Mouse (Mus musculus): ENCODE results near the gene Syna. TPM values are rescaled to one million over a fixed set of nuclear protein-coding genes. Genes with fewer than 3 reads are reported as not detected.

The Syna gene
- polyA plus RNA-seq, 1 experiment from 2014 or later = 0.33 TPM

DNA sequence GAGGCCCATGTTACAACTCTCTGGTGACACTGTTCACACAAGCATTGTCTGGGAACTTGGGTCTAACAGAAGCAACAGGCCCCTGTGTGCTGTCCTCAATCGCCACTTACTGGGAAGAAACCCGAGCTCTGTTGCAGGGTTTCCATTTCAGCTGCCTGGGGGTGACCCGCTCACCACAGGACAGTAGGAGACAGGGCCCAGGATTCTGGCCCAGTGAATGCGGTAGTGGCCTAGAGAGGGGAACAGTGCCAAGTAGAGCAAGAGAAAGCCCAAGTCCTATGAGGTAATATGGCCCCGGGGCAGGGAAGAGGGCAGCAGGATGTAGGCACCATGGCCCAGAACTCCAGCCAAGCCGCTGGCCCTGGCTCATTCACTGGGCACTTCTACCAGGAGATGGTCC, 19.1 kb downstream of the Syna start:
- TF ChIP-seq CTCF (IDR thresholded peaks at IDR 0.05) = no peak
- in situ Hi-C loops (cut with MboI; ENCODE audit: low pct_unique_long_range_greater_than_20kb) = no loop called here
- CTCF ChIA-PET = interaction anchor here (0.7 to 1.9 kb wide), 5 partner anchors 9 to 49 kb away, joined by 3 to 5 read pairs (median 4); partner anchors contain the start of gene Clip2
- ATAC-seq (no peak), DNase-seq (ENCODE audit: low read depth, low spot score) (no peak)
- no peaks in the 10 kb centered on the region for H3K27me3 ChIP-seq
- POLR2A ChIA-PET = interaction anchor here (0.7 kb wide), 1 partner anchor 127 kb away, joined by 3 read pairs; no protein-coding TSS in a partner anchor

DNA sequence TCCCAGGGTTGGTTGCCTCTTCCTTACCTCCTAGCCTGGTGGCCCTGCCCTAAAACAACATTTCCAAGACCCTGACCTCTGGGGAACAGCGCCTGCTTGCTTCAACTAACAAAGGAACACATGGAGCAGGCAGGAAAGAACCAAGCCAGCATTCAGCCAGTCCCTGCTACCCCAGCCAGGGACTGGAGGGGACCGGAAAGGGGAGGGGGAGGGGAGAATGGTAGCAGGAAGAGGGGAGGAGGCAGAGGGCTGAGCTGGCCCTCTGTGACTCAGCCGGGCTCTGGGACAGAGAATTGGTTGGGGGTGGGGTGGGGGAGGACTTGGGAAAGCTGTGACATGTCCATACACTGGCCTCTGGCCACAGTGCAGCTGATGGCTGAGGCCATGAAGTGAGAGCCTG, 20.1 kb downstream of the Syna start:
- DNase-seq (ENCODE audit: low read depth, low spot score) = peak; percentile 55
- POLR2A ChIA-PET = interaction anchor here (0.7 to 1.1 kb wide), 2 partner anchors 13 to 54 kb away, joined by 3 read pairs; partner anchors contain the start of gene Clip2
- TF ChIP-seq CTCF (IDR thresholded peaks at IDR 0.05) = no peak
- H3K27me3 ChIP-seq = no peaks in the 10 kb centered on the region
- in situ Hi-C loops (cut with MboI; ENCODE audit: low pct_unique_long_range_greater_than_20kb) = no loop called here
- peak; percentile 68 for ATAC-seq
- CTCF ChIA-PET = interaction anchor here (1.6 kb wide), 1 partner anchor 11 kb away, joined by 4 read pairs; the partner anchor contains the start of gene Clip2

DNA sequence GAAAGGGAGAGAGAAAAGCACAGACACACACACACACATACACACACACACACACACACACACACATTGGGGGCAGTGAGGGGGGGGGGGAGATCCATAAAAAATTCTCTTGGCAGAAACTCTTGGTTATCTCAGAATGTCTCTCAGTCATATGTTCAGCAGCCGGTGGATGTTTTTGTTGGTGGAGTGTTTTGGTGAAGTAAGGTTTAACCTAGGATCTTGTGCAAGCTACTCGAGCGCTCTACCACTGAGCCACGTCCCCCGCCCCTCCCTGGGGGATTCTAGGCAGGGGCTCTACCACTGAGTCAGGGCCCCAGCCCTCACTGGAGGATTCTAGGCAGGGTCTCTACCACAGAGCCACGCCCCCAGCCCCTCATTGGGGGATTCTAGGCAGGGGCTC, 23.9 kb downstream of the Syna start:
- in situ Hi-C loops (cut with MboI; ENCODE audit: low pct_unique_long_range_greater_than_20kb) = no loop called here
- ChIA-PET CTCF (interaction anchor here (1.1 kb wide), 1 partner anchor 10 kb away, joined by 4 read pairs; no protein-coding TSS in a partner anchor), POLR2A (no interaction called here)
- ATAC-seq = no peak
- no peaks in the 10 kb centered on the region for H3K27me3 ChIP-seq
- no peak for TF ChIP-seq CTCF (IDR thresholded peaks at IDR 0.05)
- no peak for DNase-seq (ENCODE audit: low read depth, low spot score)

DNA sequence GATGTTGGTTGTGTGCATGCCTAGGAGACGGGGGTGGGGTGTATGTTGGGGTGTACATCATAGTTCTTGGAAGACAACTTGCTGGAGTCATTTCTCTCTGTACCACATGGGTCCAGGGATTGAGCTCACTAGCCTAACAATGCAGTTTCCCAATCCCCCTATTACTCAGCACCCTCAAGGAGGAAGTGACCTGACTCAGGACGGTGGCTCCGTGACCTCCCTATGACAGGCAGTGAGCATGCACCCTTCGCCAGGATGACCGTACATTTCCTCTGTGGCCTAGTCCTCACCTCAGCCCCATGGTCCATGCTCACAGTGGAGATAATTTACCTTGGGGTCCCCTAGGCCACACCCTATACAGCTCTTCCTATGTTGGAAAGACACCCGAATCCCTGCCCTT, 27.6 kb downstream of the Syna start:
- ChIA-PET POLR2A (interaction anchor here (0.7 kb wide), 1 partner anchor 39 kb away, joined by 3 read pairs; no protein-coding TSS in a partner anchor), CTCF (interaction anchor here (1.2 to 2.4 kb wide), 2 partner anchors 16 to 38 kb away, joined by 3 to 5 read pairs; no protein-coding TSS in a partner anchor)
- H3K27me3 ChIP-seq = no peaks in the 10 kb centered on the region
- no peak for TF ChIP-seq CTCF (IDR thresholded peaks at IDR 0.05)
- in situ Hi-C loops (cut with MboI; ENCODE audit: low pct_unique_long_range_greater_than_20kb) = no loop called here
- DNase-seq (ENCODE audit: low read depth, low spot score) (no peak), ATAC-seq (no peak)

DNA sequence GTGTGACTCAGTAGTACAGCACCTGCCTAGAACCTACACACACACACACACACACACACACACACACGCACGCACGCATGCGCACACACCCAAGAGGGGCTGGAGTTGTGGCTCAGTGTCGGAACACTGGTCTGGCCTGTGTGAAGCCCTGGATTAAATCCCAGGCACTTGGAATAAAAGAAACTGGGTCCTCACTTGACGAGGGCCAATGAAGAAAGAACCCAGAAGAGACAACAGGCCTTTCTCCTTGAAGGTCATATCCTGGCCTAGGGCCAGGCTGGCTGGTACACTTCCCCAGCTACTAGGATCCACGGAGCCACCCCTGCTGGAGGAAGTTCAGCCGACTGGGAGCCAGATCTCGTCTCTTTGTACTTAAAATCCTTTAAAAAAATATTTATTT, 28.4 kb downstream of the Syna start:
- TF ChIP-seq CTCF (IDR thresholded peaks at IDR 0.05) = no peak
- ATAC-seq = no peak
- in situ Hi-C loops (cut with MboI; ENCODE audit: low pct_unique_long_range_greater_than_20kb) = no loop called here
- no peaks in the 10 kb centered on the region for H3K27me3 ChIP-seq
- ChIA-PET POLR2A (interaction anchor here (0.5 kb wide), 1 partner anchor 59 kb away, joined by 3 read pairs; no protein-coding TSS in a partner anchor), CTCF (no interaction called here)
- DNase-seq (ENCODE audit: low read depth, low spot score) = no peak

DNA sequence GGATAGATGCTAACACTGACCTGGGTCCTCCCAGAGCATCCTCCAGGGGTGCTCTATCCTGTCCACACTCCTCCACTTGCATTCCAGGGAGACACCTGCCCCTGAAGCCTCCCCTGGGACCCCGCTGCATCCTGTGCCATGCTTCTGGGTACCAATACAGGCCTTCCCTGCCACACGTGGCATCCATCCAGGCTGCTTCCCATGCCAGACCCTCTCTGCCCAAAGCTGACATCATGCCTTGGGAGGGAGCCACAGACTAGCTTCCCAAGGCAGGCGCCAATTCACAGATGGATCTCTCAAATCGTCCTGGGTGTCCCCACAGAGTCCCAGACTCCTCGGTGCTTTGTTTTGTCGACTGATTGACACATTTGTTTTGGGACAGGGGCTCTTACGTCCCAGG, 29.1 kb downstream of the Syna start:
- no peak for TF ChIP-seq CTCF (IDR thresholded peaks at IDR 0.05)
- no peak for ATAC-seq
- no peaks in the 10 kb centered on the region for H3K27me3 ChIP-seq
- POLR2A ChIA-PET = no interaction called here
- in situ Hi-C loops (cut with MboI; ENCODE audit: low pct_unique_long_range_greater_than_20kb) = no loop called here
- no peak for DNase-seq (ENCODE audit: low read depth, low spot score)
- CTCF ChIA-PET = no interaction called here

DNA sequence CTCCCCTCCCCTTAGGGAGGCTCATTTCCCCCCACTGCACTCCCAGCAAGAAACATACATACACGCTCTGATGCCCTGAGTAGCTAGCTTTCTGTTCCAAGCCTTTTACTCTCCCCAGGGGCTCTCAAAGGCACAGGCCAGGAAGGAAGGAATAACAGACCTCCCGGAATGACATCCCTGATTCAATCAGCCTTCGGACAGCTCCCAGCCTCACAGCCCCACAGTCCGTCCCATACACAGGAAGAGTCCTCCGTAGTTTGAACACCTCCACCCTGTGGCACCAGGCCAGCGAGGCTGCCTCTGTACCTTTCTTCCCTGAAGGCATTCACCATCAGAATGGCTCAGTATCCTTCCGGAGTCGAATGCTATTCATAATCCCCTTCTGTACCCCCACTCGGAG, 31.5 kb downstream of the Syna start:
- ATAC-seq (no peak), DNase-seq (ENCODE audit: low read depth, low spot score) (no peak)
- no peaks in the 10 kb centered on the region for H3K27me3 ChIP-seq
- POLR2A ChIA-PET = no interaction called here
- in situ Hi-C loops (cut with MboI; ENCODE audit: low pct_unique_long_range_greater_than_20kb) = no loop called here
- CTCF ChIA-PET = interaction anchor here (1.1 to 1.2 kb wide), 2 partner anchors 21 to 34 kb away, joined by 3 read pairs; no protein-coding TSS in a partner anchor
- no peak for TF ChIP-seq CTCF (IDR thresholded peaks at IDR 0.05)

DNA sequence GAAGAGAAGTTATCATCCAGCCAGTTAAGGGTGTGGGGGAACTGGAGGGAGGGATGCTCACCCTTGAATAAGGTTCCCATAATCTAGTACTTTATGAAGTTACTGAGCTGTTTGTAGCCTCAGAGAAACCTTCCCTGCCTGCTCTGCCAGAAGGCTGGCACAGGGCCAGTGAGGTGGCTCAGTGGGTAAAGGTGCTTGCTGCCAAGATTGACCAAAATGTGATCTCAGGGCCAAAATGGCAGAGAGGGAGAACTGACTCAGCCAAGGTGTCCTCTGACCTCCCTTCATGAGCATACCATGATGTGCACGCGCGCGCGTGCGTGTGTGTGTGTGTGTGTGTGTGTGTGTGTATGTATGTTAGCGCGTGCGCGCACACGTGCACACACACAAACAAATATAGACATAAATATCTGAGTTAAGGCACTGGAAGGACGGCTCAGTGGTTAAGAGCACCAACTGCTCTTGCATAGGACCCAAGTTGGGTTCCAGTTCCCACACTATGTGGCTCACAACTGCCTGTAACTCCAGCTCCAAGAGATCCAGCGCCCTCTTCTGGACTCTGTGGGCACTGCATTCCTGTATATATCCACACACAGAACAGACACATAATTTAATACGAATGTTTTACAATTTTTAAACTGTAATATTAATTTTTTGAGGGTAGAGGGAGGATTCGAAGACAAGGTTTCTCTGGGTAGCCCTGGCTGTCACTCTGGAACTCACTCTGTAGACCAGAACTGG, 33.8 kb downstream of the Syna start:
- no peaks in the 10 kb centered on the region for H3K27me3 ChIP-seq
- ATAC-seq (no peak), DNase-seq (ENCODE audit: low read depth, low spot score) (no peak)
- POLR2A ChIA-PET = no interaction called here
- CTCF ChIA-PET = interaction anchor here (0.6 to 1.0 kb wide), 3 partner anchors 9 to 10 kb away, joined by 3 to 4 read pairs (median 3); no protein-coding TSS in a partner anchor
- TF ChIP-seq CTCF (IDR thresholded peaks at IDR 0.05) = no peak
- in situ Hi-C loops (cut with MboI; ENCODE audit: low pct_unique_long_range_greater_than_20kb) = no loop called here

DNA sequence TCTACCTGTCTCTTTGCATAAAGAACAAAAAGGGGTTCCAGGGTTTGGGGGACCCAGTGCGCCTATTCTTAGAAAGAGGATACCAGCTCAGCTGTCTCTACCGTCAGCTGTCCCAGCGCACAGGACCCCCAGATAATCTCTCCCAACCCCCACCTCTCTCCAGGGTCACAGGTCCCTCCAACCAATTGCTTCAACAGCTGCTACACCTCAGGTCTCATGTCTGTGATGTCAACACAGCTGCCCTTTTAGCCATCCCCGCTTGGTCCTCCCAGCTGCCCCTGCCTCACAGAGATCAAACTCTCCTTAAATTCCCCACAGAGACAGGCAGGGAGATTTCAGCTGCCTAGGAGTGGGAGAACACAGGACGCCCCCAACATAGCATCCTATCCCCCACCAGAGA, 36.2 kb downstream of the Syna start:
- ChIA-PET POLR2A (no interaction called here), CTCF (no interaction called here)
- no peak for TF ChIP-seq CTCF (IDR thresholded peaks at IDR 0.05)
- DNase-seq (ENCODE audit: low read depth, low spot score) = no peak
- in situ Hi-C loops (cut with MboI; ENCODE audit: low pct_unique_long_range_greater_than_20kb) = no loop called here
- ATAC-seq = no peak
- no peaks in the 10 kb centered on the region for H3K27me3 ChIP-seq

DNA sequence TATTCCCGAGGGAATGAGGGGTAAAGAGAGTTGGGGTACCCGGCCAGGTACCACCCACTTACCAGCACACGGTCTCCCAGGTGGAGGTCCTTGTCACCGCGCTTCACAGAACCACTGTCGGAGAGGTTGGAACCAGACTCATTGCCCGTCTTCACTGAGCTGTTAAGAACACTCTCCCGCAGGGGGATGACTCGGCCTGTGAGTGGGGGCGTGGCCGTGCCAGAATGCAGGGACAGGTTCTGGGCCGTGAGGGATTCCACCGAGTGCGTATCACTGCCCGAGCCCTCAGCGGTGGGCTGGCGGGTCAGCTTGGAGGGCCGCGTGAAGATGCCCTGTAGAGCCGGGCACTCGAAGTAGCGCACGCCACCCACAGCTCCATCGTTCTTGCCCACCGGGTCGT, 37.4 kb downstream of the Syna start:
- ChIA-PET CTCF (no interaction called here), POLR2A (no interaction called here)
- TF ChIP-seq CTCF (IDR thresholded peaks at IDR 0.05) = no peak
- no peak for ATAC-seq
- no peak for DNase-seq (ENCODE audit: low read depth, low spot score)
- in situ Hi-C loops (cut with MboI; ENCODE audit: low pct_unique_long_range_greater_than_20kb) = no loop called here
- H3K27me3 ChIP-seq = no peaks in the 10 kb centered on the region

DNA sequence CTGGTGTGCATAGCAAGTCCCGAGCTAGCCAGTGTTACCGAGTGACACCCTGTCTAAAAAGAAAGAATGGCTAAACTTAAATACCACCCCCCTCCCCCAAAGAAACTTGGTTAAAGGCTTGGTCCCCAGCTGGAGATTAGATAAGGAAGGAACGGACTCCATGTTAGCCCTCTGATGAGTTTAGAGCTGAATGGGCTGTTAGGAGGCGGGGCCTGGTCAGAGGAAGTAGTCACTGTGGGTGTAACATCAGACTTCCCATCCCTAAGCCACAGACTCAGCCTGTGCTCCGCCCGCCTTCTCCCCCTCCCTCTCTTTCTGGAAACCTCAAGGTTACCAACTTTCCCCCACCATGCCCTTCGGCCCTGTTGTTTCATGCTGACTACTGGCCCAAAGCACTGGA, 38.2 kb downstream of the Syna start:
- H3K27me3 ChIP-seq = no peaks in the 10 kb centered on the region
- CTCF ChIA-PET = no interaction called here
- ATAC-seq (no peak), DNase-seq (ENCODE audit: low read depth, low spot score) (no peak)
- POLR2A ChIA-PET = no interaction called here
- in situ Hi-C loops (cut with MboI; ENCODE audit: low pct_unique_long_range_greater_than_20kb) = no loop called here
- TF ChIP-seq CTCF (IDR thresholded peaks at IDR 0.05) = no peak

Data from Patski (cell line).